Mouse (Mus musculus) bone marrow, adult 2 months (tissue): Measurements from ENCODE around the gene Birc2.

ENCODE experiments used
- CTCF ChIP-seq: fragments of 200-500 bp; IDR thresholded peaks from 2 replicates; pipeline ENCODE4 v1.5.1; 2011; ENCODE audit warnings: low read length, control low read depth; ENCODE audit not compliant: control insufficient read depth, insufficient read depth
- POLR2A ChIP-seq: fragments of 200-500 bp; IDR thresholded peaks from 2 replicates; pipeline ENCODE4 v1.6.1; 2011; ENCODE audit warnings: low read depth, mild to moderate bottlenecking, control low read depth, low read length, borderline replicate concordance; ENCODE audit not compliant: control insufficient read depth

GRCm38 (mm10) chr9:7773686-7774085, 63.2 kb downstream of the Birc2 start:
- no peak for TF ChIP-seq POLR2A
- no peak for TF ChIP-seq CTCF
